Mouse (Mus musculus): ENCODE results near the gene Uhrf1. TPM values are rescaled to one million over a fixed set of nuclear protein-coding genes. Genes with fewer than 3 reads are reported as not detected.

Gene Uhrf1
- polyA plus RNA-seq, 1 experiment from 2014 or later: 160 TPM

Other genes with a start within 250 kb of the Uhrf1 start
- 49.0 and 52.7 TPM in 2 replicates for gene Ubxn6, start 228.3 kb upstream of the Uhrf1 start, polyA plus RNA-seq (2016; fragmentation: Nextera tagmentation; extraction: Ambion mirVana)
- gene Hdgfl2, start 223.7 kb upstream of the Uhrf1 start, polyA plus RNA-seq (2016; fragmentation: Nextera tagmentation; extraction: Ambion mirVana): 173 and 179 TPM in 2 replicates
- gene Plin4, start 193.5 kb upstream of the Uhrf1 start, polyA plus RNA-seq (2016; fragmentation: Nextera tagmentation; extraction: Ambion mirVana): 0.08 and 0.10 TPM in 2 replicates
- 0.15 and 0.29 TPM in 2 replicates for gene Plin5, start 185.7 kb upstream of the Uhrf1 start, polyA plus RNA-seq (2016; fragmentation: Nextera tagmentation; extraction: Ambion mirVana)
- gene Lrg1, start 181.3 kb upstream of the Uhrf1 start, polyA plus RNA-seq (2016; fragmentation: Nextera tagmentation; extraction: Ambion mirVana): 0.15 and 0.23 TPM in 2 replicates
- gene Sema6b, start 163.0 kb upstream of the Uhrf1 start, polyA plus RNA-seq (2016; fragmentation: Nextera tagmentation; extraction: Ambion mirVana): 4.3 and 4.6 TPM in 2 replicates
- 12.4 and 13.0 TPM in 2 replicates for gene Tnfaip8l1, start 140.8 kb upstream of the Uhrf1 start, polyA plus RNA-seq (2016; fragmentation: Nextera tagmentation; extraction: Ambion mirVana)
- 71.0 and 76.2 TPM in 2 replicates for gene Mydgf, start 119.4 kb upstream of the Uhrf1 start, polyA plus RNA-seq (2016; fragmentation: Nextera tagmentation; extraction: Ambion mirVana)
- 41.4 and 43.4 TPM in 2 replicates for gene Dpp9, start 84.4 kb upstream of the Uhrf1 start, polyA plus RNA-seq (2016; fragmentation: Nextera tagmentation; extraction: Ambion mirVana)
- gene Fem1a, start 46.5 kb upstream of the Uhrf1 start, polyA plus RNA-seq (2016; fragmentation: Nextera tagmentation; extraction: Ambion mirVana): 15.3 and 15.5 TPM in 2 replicates
- 2.7 and 3.5 TPM in 2 replicates for gene Ticam1, start 26.5 kb upstream of the Uhrf1 start, polyA plus RNA-seq (2016; fragmentation: Nextera tagmentation; extraction: Ambion mirVana)
- gene Plin3, start 10.4 kb upstream of the Uhrf1 start, polyA plus RNA-seq (2016; fragmentation: Nextera tagmentation; extraction: Ambion mirVana): 56.6 and 67.4 TPM in 2 replicates
- gene Arrdc5, start 3.0 kb upstream of the Uhrf1 start, polyA plus RNA-seq (2016; fragmentation: Nextera tagmentation; extraction: Ambion mirVana): not detected in 2 replicates
- gene Kdm4b, start 22.7 kb downstream of the Uhrf1 start, polyA plus RNA-seq (2016; fragmentation: Nextera tagmentation; extraction: Ambion mirVana): 54.6 and 58.8 TPM in 2 replicates
- 158 and 167 TPM in 2 replicates for gene Ptprs, start 173.2 kb downstream of the Uhrf1 start, polyA plus RNA-seq (2016; fragmentation: Nextera tagmentation; extraction: Ambion mirVana)
- not detected in 2 replicates for gene Znrf4, start 209.1 kb downstream of the Uhrf1 start, polyA plus RNA-seq (2016; fragmentation: Nextera tagmentation; extraction: Ambion mirVana)